Mouse (Mus musculus): Measurements from ENCODE around the gene Mdk. TPM values are rescaled to one million over a fixed set of nuclear protein-coding genes. Genes with fewer than 3 reads are reported as not detected.

Gene Mdk
- polyA plus RNA-seq, 1 experiment = 59.2 TPM

GRCm38 (mm10) chr2:91920130-91920529, 12.0 kb downstream of the Mdk start:
- H3K4me1 ChIP-seq = peaks cover 60% of the 10 kb centered on the region
- H3K4me3 ChIP-seq (replicated peaks) = no peak overlapping the region
- TF ChIP-seq FLI1 (IDR thresholded peaks at IDR 0.05; ENCODE audit: low read length) (no peak), GATA1 (IDR thresholded peaks at IDR 0.05; ENCODE audit: borderline replicate concordance, low read length) (no peak)
- no peaks in the 10 kb centered on the region for H3K9me3 ChIP-seq
- peaks cover 47% of the 10 kb centered on the region for H3K36me3 ChIP-seq (replicated peaks; ENCODE audit: low read length)
- H3K27me3 ChIP-seq (replicated peaks) = peaks cover 45% of the 10 kb centered on the region

GRCm38 (mm10) chr2:91917096-91917495, 15.0 kb downstream of the Mdk start:
- peaks cover 48% of the 10 kb centered on the region for H3K4me1 ChIP-seq
- TF ChIP-seq GATA1 (IDR thresholded peaks at IDR 0.05; ENCODE audit: borderline replicate concordance, low read length) (no peak), FLI1 (IDR thresholded peaks at IDR 0.05; ENCODE audit: low read length) (no peak)

DNA sequence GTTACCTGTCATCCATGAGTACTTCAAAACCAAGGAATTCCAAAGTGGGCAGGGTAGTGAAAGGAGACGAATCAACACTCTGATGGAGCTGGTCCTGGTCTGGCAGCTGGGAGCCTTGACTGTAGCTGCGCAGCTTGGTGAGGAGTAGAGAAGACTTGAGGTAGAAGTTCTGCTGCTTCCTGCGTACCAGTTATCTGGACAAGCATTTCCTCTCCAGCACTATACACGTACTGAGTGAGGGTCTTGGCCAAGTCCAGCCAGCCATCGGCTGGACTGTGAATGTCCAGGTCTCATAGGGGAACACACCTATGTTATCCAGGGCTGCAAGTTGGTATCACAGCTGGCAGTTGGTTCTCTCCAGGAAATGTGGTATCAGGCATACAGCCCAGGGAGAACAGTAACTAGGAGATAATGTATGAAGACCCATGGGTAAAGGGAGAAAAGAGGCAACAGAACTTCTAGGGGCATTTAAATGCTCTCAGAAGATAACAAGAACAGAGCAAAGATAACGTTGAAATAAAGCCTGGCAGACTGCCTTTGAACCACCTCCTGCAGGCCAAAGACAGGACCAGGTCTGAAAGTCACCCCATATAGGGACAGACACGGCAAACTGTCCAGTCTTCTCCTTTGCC, 15.6 kb downstream of the Mdk start:
- H3K36me3 ChIP-seq (replicated peaks; ENCODE audit: low read length) = peaks cover 84% of the 10 kb centered on the region
- H3K9me3 ChIP-seq = no peaks in the 10 kb centered on the region
- H3K27me3 ChIP-seq (replicated peaks) = peaks cover 10% of the 10 kb centered on the region
- peaks cover 41% of the 10 kb centered on the region for H3K4me1 ChIP-seq
- TF ChIP-seq FLI1 (IDR thresholded peaks at IDR 0.05; ENCODE audit: low read length) = no peak
- no peak for TF ChIP-seq GATA1 (IDR thresholded peaks at IDR 0.05; ENCODE audit: borderline replicate concordance, low read length)
- H3K4me3 ChIP-seq (replicated peaks) = no peak overlapping the region

More at GRCm38 (mm10) chr2:91917096-91917495, 15.0 kb downstream of the Mdk start:
- H3K9me3 ChIP-seq = no peaks in the 10 kb centered on the region
- H3K27me3 ChIP-seq (replicated peaks) = peaks cover 16% of the 10 kb centered on the region
- peaks cover 78% of the 10 kb centered on the region for H3K36me3 ChIP-seq (replicated peaks; ENCODE audit: low read length)
- no peak overlapping the region for H3K4me3 ChIP-seq (replicated peaks)

GRCm38 (mm10) chr2:91913328-91914110, 18.6 kb downstream of the Mdk start:
- no peaks in the 10 kb centered on the region for H3K9me3 ChIP-seq
- peaks cover 32% of the 10 kb centered on the region for H3K4me1 ChIP-seq
- H3K36me3 ChIP-seq (replicated peaks; ENCODE audit: low read length) = peaks cover 100% of the 10 kb centered on the region
- no peak overlapping the region for H3K4me3 ChIP-seq (replicated peaks)
- H3K27me3 ChIP-seq (replicated peaks) = no peaks in the 10 kb centered on the region
- no peak for TF ChIP-seq GATA1 (IDR thresholded peaks at IDR 0.05; ENCODE audit: borderline replicate concordance, low read length)

GRCm38 (mm10) chr2:91912616-91913015, 19.5 kb downstream of the Mdk start:
- Histone ChIP-seq H3K36me3 (replicated peaks; ENCODE audit: low read length) (peaks cover 97% of the 10 kb centered on the region), H3K4me1 (peaks cover 32% of the 10 kb centered on the region), H3K4me3 (replicated peaks) (no peak overlapping the region), H3K27me3 (replicated peaks) (no peaks in the 10 kb centered on the region), H3K9me3 (no peaks in the 10 kb centered on the region)
- TF ChIP-seq GATA1 (IDR thresholded peaks at IDR 0.05; ENCODE audit: borderline replicate concordance, low read length) (no peak), FLI1 (IDR thresholded peaks at IDR 0.05; ENCODE audit: low read length) (no peak)

GRCm38 (mm10) chr2:91906141-91906540, 26.0 kb downstream of the Mdk start:
- H3K4me3 ChIP-seq (replicated peaks) = no peak overlapping the region
- TF ChIP-seq FLI1 (IDR thresholded peaks at IDR 0.05; ENCODE audit: low read length) (no peak), GATA1 (IDR thresholded peaks at IDR 0.05; ENCODE audit: borderline replicate concordance, low read length) (no peak)
- H3K36me3 ChIP-seq (replicated peaks; ENCODE audit: low read length) = peaks cover 92% of the 10 kb centered on the region
- H3K4me1 ChIP-seq = 0 out of 2 replicates have a peak, but pooled peaks cover 3% of the 10 kb centered on the region
- H3K9me3 ChIP-seq = no peaks in the 10 kb centered on the region
- no peaks in the 10 kb centered on the region for H3K27me3 ChIP-seq (replicated peaks)

DNA sequence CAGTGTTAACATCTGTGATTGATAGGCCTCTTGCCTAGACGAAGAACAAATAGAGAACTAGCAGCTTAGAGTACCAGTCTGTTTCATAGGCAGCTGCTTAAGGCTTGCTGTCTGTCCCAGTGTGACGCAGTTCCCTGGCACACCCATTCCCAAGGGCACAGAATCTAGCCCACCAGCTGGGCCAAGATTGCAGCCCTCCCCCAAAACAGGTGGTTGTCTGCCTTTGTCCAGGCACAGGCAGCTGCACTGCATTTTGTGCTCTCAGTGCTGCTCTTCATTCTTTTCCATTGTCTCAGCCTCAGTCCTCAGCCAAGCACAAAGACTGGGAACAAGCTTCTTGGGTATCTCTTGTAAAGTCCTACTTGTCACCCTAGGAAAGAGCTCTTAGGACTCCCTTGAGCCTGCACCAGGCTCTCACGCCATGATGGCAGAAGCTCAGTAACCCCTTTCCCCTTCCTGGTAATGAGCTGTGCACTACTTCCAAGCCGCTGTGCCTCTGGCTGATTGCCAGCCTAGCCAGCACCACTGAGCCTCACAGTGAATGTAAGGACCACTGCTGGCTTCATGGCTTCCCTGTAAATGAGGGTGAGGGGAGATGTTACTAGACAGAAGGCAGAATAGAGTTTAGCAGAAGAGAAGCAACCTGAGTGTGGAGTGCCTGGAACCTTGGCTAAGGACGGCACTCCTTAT, 27.3 kb downstream of the Mdk start:
- Histone ChIP-seq H3K4me3 (replicated peaks) (no peak overlapping the region), H3K36me3 (replicated peaks; ENCODE audit: low read length) (peaks cover 92% of the 10 kb centered on the region), H3K4me1 (0 out of 2 replicates have a peak, but pooled peaks cover 3% of the 10 kb centered on the region), H3K27me3 (replicated peaks) (no peaks in the 10 kb centered on the region), H3K9me3 (no peaks in the 10 kb centered on the region)
- no peak for TF ChIP-seq GATA1 (IDR thresholded peaks at IDR 0.05; ENCODE audit: borderline replicate concordance, low read length)
- no peak for TF ChIP-seq FLI1 (IDR thresholded peaks at IDR 0.05; ENCODE audit: low read length)

DNA sequence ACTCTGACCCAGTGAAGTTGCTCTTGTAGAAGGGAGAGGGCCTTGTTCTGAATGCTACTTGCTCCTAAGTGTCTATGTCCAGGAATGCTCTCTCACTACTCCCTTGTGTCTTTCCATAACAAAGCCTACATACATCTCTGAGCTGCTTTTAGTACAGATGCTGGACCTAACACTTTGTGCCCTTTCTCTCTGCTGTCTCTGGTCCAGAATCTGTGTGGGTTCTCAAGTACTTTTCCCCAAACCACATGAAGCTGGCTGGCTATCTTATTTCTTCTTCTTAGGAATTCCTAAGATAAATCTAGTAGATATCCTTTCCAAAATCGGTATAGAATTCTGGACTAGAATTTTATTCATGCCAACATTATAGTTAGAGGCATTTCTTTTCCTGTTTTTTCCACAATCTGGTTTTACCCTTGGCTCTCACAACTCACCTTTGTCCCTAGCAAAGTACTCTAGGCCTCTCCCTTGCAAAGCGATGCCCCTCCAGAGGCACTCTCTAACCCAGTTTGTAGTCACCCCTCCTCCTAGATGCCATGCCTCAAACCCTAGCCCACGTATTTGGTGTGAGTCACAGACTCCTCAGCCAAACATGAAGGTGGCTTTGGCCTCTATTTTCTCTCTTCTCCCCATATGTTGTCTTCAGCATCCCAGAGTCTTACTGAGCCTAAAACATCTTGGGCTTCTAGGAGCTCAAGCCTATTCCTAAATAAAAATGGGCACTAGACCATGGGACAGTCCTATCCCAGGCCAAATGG, 28.7 kb downstream of the Mdk start:
- Histone ChIP-seq H3K27me3 (replicated peaks) (no peaks in the 10 kb centered on the region), H3K4me3 (replicated peaks) (no peak overlapping the region), H3K36me3 (replicated peaks; ENCODE audit: low read length) (peaks cover 90% of the 10 kb centered on the region), H3K9me3 (no peaks in the 10 kb centered on the region), H3K4me1 (0 out of 2 replicates have a peak, but pooled peaks cover 3% of the 10 kb centered on the region)
- TF ChIP-seq GATA1 (IDR thresholded peaks at IDR 0.05; ENCODE audit: borderline replicate concordance, low read length) (no peak), FLI1 (IDR thresholded peaks at IDR 0.05; ENCODE audit: low read length) (no peak)

DNA sequence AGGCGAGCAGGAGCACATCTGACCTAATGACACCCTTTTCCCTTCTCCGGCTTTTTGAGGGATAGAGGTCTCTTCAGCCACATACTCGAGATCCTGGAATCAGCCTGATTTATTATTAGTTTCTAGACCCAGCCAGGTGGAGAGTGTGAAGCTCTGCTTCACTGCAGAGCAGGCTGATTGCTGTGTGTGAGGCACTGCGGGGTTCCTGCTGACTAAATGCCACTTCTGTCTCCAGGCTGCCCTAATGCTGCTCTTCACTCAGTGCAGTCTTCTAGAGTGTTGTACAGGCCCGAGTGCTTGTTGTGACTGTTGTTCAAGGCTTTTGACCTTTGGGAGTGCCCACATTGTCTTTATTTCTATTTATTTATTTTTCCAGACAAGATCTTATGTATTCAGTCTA, 29.8 kb downstream of the Mdk start:
- no peaks in the 10 kb centered on the region for H3K9me3 ChIP-seq
- TF ChIP-seq FLI1 (IDR thresholded peaks at IDR 0.05; ENCODE audit: low read length) = no peak
- TF ChIP-seq GATA1 (IDR thresholded peaks at IDR 0.05; ENCODE audit: borderline replicate concordance, low read length) = no peak
- 0 out of 2 replicates have a peak, but pooled peaks cover 3% of the 10 kb centered on the region for H3K4me1 ChIP-seq
- H3K4me3 ChIP-seq (replicated peaks) = no peak overlapping the region
- H3K27me3 ChIP-seq (replicated peaks) = no peaks in the 10 kb centered on the region
- peaks cover 94% of the 10 kb centered on the region for H3K36me3 ChIP-seq (replicated peaks; ENCODE audit: low read length)
